Mouse (Mus musculus): ENCODE measurements around the gene Cabcoco1.

The Cabcoco1 gene

GRCm38 (mm10) chr10:68541139-68541942 lies at the start of gene Cabcoco1:
Gene Cabcoco1 (minus strand): TSS chr10:68541896.
- peak; percentile 61 for DNase-seq

DNA sequence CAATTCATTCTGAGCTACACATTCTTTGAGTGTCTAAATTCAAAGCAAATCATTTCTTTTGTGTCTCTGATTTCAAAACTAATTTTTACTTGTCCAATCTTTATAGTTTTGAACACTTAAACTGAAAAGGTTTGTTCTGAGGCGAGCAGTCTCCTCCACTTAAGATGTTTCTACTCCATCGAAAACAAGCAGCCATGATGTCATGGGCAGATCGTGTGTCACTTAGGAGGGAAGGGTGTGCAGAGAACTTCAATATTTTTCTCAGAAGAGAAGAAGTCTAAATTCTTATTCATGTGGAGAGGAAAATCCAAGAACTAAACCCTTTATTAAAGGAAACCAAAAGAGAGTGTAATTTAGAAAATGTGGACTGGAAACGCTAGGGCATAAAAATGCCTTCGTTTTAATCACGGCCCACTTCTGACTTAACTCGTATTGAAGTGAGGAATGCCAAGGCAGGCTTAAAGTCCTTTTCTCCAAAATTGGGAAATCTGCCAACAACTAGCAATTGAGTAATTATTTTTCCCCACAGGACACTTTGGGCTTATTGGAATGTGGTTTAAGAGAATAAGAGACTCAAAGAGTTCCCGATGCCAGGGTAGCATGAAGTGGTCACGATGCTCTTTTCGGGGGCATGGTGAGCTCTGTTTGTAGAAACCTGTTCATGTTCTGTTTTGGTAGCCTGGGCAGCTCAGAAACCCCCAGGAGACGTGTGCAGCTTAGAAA lies 48.0 kb upstream of the Cabcoco1 start:
- no peak for DNase-seq

- DNase-seq: no peak
Measured at GRCm38 (mm10) chr10:68587416-68588040, 45.8 kb upstream of the Cabcoco1 start.

- no peak for DNase-seq
Measured at GRCm38 (mm10) chr10:68577321-68577720, 35.6 kb upstream of the Cabcoco1 start.

- no peak for DNase-seq
Measured at GRCm38 (mm10) chr10:68568172-68568571, 26.5 kb upstream of the Cabcoco1 start.

DNA sequence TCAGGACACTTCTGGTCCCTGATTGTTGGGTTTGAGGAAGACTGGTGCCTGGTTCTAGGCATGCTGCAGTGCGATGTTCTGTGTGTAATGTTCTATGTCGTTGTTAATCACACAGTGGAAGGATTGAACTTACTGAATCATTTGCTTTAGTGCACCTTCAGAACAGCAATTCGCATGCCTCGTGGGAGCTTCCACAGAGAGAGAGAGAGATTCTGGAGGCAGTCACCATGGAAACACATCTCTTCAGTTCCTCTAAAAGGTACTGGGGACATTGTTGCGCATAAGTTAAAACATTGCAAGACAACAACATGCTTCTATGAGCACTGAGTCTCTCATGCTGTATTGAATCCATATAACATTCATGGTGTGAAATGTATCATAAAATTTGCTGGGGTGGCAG lies 20.6 kb upstream of the Cabcoco1 start:
- no peak for DNase-seq

DNA sequence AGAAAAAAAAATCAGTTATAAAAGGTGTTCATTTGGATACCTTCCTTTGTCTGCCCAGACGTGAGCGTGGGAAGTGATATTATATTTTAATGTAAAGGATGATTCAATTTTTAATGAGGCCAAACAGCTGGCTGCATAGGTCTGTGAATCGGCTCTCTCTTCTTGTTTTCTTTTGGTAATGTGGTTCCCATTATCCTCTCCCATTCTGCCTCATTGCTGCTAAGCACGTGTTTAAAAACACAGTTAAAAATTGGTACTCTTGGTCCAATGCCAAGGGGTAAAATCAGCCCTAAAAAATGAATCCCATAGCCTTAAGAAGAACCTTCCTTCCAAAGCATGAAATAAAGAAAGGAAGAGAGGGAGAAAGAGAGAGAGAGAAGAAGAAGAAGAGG lies 17.1 kb upstream of the Cabcoco1 start:
- no peak for DNase-seq

DNA sequence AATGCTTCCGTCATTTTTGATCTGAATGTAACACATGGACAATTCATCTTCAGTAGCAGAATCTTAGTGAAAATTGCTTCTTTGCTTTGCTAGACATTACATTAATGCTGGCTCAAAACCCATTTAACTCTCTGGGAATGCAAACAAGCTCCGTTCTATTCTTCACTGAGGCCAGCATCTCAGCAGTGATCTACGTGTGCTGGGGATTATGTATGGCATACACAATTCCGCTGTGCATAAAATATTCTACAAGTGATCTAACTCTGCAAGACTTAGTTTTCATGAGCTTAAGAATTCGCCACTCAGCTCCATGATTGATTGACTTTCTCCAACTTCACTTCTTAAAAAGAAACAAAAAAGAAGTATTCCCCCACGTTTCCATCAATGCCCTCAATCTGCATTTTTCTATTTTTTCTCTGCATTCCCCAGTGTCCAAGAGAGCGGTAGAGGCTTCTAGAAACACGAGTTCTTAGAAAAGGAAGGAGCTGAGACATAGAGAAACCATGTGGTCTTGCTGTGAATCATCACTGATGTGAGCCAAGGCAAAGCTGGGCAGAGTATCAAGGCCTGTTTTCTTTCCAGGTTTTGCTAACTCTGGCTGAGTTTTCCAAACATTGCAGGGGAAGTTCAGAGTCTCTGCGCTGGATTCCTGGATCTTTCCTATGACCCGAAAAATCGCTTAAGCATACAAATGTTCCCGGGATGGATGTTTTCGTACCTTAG lies 16.6 kb upstream of the Cabcoco1 start:
- no peak for DNase-seq

GRCm38 (mm10) chr10:68553677-68554076 lies 12.0 kb upstream of the Cabcoco1 start:
- no peak for DNase-seq

DNA sequence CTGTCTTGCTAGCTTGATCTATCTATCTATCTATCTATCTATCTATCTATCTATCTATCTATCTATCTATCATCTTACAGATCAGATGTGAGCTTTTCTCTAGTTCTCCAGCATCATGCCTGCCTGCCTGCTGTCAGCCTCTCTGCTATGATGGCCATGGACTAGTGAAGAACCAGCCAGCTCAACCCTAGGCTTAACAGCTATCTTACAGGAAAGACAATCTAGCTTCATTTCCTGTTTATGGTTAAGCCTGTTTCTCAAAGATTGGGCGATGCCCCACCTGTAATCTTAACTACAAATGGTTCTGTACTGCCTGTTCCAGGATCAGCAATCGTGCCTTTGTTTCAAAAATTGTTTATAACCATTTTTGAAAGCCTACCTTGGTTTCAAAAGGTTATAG lies 10.9 kb upstream of the Cabcoco1 start:
- DNase-seq: no peak

GRCm38 (mm10) chr10:68551316-68551715 lies 9.6 kb upstream of the Cabcoco1 start:
- DNase-seq: no peak

DNA sequence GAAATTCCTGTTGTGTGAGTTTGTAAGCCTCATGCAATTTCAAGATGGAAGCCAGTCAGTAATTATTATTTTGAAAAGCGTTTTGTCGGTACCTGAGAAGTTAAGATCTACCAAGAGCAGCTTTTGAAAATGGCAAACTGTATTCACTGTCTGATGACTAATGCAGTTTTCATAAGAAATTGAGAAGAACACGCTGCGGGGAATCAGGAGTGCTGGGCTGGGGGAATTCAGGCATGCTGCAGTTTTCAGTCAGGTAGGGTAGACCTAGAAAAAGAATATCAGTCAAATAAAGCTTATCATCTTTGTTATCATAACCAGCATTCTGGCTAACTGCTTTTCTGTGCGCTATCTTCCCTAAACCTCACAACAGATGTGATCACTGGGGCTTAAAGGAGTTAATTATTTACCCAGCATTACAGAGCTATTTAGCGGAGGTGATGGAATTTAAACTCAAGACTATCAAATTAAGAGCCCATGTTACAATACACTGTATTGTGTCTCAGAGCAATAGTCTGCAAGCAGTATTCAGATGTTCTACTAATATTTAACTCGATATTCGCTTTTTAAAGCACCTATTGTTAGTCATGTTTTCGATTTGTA lies 9.1 kb upstream of the Cabcoco1 start:
- no peak for DNase-seq

DNA sequence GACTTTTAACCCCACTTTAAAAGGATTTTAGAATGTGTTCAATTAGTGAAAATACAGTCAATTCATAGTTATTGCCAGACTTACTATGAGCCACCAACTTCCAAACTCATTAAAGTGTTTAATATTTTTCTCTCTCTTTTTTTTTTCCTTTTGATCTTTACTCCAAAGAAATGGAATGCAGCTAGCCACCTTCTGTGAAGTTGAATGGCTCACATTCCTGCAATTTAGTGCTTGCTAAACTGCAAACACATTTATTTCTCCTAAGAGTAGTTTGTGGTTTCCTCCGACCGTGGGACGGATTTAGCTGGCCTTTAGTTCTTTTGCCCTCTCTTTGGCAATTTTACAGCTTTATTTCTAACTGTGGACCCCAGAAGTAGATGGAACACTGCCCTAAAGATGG lies 1.4 kb upstream of the Cabcoco1 start:
- no peak for DNase-seq

- no peak for DNase-seq
Measured at GRCm38 (mm10) chr10:68541943-68542420, 286 bp upstream of the Cabcoco1 start.

- no peak for DNase-seq
Measured at GRCm38 (mm10) chr10:68540612-68541011, 1.1 kb downstream of the Cabcoco1 start.

DNA sequence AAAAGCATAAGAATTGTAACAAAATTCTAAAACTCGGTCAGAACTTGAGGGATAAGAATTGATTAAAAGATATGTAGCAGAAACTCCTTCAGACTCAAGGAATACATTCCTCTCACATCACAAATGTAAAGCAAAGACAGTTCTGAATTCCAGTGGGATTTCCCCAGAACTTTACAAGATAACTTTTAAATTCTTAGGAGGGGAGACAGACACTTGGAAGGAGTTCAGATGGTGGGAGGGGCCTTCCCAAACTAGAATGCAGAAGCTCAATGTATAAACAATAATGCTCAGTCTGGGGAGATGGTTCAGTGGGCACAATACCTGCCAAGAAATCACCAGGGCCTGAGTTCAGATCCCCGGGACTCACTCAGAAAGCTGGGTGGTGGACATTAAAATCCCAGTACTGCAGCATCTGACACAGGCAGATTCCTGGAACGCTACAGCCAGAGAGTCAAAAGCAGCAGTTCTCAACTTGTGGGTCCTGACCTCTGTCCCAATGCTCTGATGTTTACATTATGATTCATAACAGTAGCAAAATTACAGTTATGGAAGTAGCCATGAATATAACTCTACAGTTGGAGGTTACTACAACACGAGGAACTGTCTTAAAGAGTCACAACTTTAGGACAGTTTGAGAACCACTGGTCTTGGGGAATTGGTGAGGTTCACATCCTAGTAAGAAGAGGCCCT lies 4.3 kb downstream of the Cabcoco1 start:
- DNase-seq: no peak

- no peak for DNase-seq
Measured at GRCm38 (mm10) chr10:68529364-68530049, 12.2 kb downstream of the Cabcoco1 start.

DNA sequence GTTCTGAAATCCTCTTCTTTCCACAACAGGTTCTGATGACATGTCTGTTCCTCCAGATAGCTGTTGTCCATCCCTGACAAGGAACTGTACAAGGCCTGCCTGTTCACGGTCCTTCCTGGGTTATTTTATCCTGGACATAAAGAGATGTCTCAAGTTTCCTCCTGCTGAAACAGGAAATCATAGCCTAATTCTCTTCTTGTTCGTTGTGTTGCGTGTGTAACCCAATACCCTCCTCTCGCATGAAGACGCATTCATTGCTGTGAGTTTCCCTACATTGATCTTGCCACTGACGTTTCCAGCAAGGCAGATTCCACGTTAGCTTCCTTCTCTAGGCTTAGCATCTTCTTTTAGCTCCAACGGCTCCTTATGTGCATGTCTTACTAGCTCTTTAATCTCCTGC lies 12.7 kb downstream of the Cabcoco1 start:
- DNase-seq: no peak

GRCm38 (mm10) chr10:68522106-68522505 lies 19.6 kb downstream of the Cabcoco1 start:
- DNase-seq: no peak

GRCm38 (mm10) chr10:68512433-68513019 lies 29.2 kb downstream of the Cabcoco1 start:
- no peak for DNase-seq

- no peak for DNase-seq
Measured at GRCm38 (mm10) chr10:68507741-68508140, 34.0 kb downstream of the Cabcoco1 start.

Measured in liver (tissue).